Mouse (Mus musculus): ENCODE data around the gene Vinac1.
"Not testable (repeated sequence)": the region's sequence is repeated elsewhere in the genome, so short reads cannot be mapped to it uniquely, and the experiment has no call there.

The Vinac1 gene

DNA sequence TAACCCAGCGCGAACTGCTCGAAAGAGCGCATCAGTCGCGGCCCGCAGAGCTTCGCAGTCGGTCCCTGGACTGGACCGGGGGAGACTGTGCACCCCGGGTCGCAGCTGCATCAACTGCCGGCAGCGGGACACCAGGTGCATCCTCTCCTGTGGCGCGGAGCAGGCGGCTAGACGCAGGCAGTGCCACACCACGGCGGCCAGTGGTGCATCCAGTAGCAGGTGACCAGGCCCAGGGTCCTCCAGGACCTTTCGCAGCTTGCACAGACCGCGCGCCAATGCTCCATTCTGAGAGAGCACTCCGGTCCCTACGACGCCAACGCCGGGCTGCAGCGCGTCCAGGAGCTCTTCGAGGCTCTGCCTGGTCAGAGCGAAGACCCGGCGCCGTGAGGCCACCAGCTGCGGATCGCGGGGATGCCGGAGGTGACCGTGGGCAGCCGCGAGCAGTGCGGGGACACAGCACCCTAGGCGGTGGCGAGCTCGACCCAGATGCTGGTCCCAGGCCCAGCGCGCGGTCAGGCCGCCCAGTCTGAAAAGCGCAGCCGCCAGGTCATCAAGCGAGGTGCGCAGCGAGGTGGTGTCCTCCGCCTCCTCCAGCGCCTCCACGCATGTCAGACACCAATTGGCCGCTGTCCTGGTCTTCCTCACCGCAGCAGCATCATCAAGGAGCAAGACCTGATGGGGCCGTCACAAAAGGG is 8.9 kb downstream of the Vinac1 start:
- peak; percentile 62 for DNase-seq (ENCODE audit: extremely low spot score)

- DNase-seq (ENCODE audit: extremely low spot score), result no peak
Observed at GRCm38 (mm10) chr2:129038426-129038936, 9.5 kb downstream of the Vinac1 start.

GRCm38 (mm10) chr2:129035381-129035780 is 12.6 kb downstream of the Vinac1 start:
- no peak for DNase-seq (ENCODE audit: extremely low spot score)

DNA sequence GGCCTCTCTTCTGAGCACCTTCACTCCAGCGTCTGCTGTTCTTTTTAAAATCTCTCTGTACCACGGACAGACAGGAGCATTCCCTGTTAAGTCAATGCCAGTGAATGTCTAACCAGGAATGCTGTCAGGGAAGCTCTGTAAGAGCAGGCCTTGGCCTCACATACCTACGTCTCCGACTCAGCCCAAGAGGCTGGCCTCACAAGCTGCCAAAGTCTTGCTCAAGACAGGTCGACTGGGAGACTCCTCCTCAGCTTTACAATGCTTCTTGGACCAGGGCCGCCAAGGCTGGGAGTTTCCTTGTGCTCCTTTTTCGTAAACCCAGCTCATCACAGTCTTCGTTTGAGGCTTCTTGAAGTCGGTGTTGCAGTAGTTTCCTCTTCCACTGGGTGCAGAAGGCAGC is 23.2 kb downstream of the Vinac1 start:
- no peak for DNase-seq (ENCODE audit: extremely low spot score)

GRCm38 (mm10) chr2:129020106-129020505 is 27.9 kb downstream of the Vinac1 start:
- DNase-seq (ENCODE audit: extremely low spot score), result no peak

DNA sequence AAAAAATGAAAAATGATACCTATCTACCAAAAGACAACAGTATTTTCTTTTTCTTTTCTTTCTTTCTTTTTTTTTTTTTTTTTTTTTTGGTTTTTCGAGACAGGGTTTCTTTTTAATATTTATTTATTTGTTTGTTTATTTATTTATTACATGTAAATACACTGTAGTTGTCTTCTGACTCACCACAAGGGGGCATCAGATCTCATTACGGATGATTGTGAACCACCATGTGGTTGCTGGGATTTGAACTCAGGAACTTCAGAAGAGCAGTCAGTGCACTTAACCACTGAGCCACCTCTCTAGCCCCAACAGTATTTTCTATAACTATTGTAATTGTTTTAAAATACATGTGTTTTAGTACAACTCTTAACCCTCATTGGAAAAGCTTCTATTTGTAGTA is 39.1 kb downstream of the Vinac1 start:
- not testable (repeated sequence) for DNase-seq (ENCODE audit: extremely low spot score)

DNA sequence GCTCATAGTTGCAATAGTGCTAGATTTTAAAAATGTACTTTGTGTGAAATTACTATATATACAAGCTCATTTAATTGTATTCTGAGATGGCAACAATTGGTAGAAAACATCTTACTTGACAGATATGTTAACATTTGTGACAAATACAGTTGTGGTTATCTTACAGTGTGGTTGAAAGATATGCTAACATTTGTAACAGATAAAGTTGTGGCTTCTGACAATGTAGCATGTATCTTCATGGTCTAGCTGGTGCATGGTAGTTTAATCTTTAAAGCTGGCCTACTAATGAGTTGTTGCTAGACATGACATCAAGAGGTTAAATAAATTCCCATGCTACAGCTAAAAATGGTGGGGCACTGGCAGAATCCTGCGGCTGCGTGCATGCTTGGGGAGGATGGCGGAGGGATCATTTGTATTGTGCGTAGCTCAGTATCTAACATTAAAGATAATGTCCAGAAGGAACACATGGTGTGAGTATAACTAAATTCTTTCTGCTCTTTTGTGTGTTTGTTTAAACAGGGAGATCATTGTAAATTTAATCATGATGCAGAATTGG is 41.7 kb downstream of the Vinac1 start:
- DNase-seq (ENCODE audit: extremely low spot score), result no peak

DNA sequence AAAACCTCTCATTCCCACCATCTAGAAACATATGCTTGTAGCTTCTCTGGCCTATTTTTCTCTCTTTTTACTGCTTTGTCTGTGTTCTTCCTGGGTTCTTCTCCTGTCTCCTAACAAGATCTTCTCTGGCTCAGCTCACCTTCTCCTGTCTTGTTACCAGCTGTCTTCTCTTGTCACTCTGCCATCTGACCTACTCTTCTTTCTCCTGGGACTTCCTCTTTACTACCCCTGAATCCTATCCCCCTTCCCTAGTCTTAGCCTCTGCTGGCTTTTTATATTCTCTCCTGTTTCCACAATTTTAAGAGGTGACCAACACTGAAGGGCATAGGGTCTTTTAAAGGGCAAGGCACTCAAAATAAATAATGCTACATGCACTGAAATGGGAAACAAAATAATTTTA is 43.1 kb downstream of the Vinac1 start:
- no peak for DNase-seq (ENCODE audit: extremely low spot score)

DNA sequence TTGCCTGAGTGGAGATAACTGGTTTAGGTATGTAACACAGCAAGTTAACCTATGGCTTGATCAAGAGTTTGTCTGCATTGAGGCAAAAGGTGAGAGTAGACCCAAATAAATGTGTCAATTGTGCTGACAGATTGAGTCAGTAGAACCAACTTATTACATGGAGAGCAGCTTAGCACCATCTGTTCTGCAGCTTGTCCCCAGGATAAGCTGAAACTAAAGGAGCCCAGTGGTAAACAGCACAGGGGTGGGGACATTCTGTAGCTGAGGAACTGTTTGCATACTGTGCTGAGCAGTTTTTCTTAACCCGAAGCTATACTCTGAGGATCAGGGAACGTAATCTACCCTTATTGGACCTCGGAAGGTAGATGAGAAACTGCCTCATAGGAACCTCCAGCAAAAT is 63.2 kb downstream of the Vinac1 start:
- DNase-seq (ENCODE audit: extremely low spot score), result no peak

DNA sequence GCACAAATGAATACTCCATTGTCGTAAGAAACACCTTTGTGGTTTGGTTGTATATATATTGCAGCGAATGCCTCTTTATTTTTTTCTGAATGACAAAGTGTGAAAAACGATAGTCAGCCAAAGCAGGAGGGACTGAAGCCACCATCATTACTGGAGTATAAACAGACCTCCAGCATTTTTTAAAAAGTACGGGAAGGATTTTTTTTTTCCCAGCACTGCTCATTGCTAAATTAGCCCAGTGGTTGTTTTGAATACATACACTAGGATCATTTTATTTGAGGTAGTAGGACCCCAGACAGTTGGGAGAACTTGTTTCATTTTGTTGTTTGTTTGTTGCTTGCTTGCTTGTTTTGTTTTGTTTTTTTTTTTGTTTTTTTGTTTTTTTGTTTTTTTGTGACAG is 72.4 kb downstream of the Vinac1 start:
- no peak for DNase-seq (ENCODE audit: extremely low spot score)

All from embryo, embryonic 9.5 days (tissue).